Mouse (Mus musculus): Measurements from ENCODE around the gene Neurl1a.

DNA sequence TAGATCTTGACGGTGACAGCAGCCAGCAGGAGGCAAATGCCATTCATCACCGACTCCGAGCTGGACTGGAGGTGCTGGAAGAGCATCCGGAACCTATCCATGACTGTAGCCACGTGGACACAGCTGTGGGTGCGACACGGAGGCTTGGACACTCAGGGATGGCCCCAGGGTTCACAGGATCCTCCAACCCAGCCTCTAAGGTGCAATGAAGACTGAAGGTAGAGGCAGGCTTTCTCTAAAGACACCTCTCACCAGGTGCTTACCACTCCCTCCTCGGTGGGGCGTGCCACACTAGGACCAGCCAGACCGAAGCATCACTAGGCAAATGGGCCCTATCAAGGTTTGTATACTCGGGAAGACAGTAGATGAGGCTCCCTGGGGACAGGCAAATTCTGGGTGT lies 21.0 kb upstream of the Neurl1a start, which contains the start of gene Calhm3:
- TF ChIP-seq EP300 (IDR thresholded peaks at IDR 0.05; ENCODE audit: low read depth in 1 of 2, low read length in 2 of 2) (no peak), CTCF (IDR thresholded peaks at IDR 0.05 in 2 of 3, conservative IDR thresholded peaks at IDR 0.05 in 1 of 3; ENCODE audit: control insufficient read depth in 1 of 3, insufficient read depth in 1 of 3, low read depth in 2 of 3, low read length in 3 of 3, poor library complexity in 1 of 3, severe bottlenecking in 1 of 3) (no peak), UBTF (IDR thresholded peaks at IDR 0.05; ENCODE audit: borderline replicate concordance, insufficient read depth, low read depth, low read length) (no peak), MYC (IDR thresholded peaks at IDR 0.05; ENCODE audit: low read depth, low read length) (no peak), USF1 (IDR thresholded peaks at IDR 0.05; ENCODE audit: low read depth, low read length) (no peak), BHLHE40 (IDR thresholded peaks at IDR 0.05; ENCODE audit: borderline replicate concordance, low read depth, low read length) (no peak), TBP (IDR thresholded peaks at IDR 0.05; ENCODE audit: low read depth, low read length) (no peak), POLR2A (IDR thresholded peaks at IDR 0.05; ENCODE audit: control insufficient read depth in 1 of 2, insufficient read depth in 1 of 2, low read depth in 1 of 2, low read length in 2 of 2, poor library complexity in 1 of 2) (no peak), TCF12 (IDR thresholded peaks at IDR 0.05; ENCODE audit: low read depth, low read length) (no peak), GABPA (IDR thresholded peaks at IDR 0.05; ENCODE audit: low read depth, low read length) (no peak)

Data from MEL (cell line).